Mouse (Mus musculus): ENCODE data around the gene Snn. TPM values are rescaled to one million over a fixed set of nuclear protein-coding genes. Genes with fewer than 3 reads are reported as not detected.
A peak's percentile ranks its signal among the peaks of the same experiment; 100 is the strongest.

Snn gene
- polyA plus RNA-seq, 1 experiment, result 28.0 TPM

- DNase-seq (ENCODE audit: low read depth), result no peak
These were observed 25.6 kb downstream of the Snn start for GRCm38 (mm10) chr16:11086299-11086698.

GRCm38 (mm10) chr16:11086856-11087588 lies 26.3 kb downstream of the Snn start:
- no peak for DNase-seq (ENCODE audit: low read depth)

- DNase-seq (ENCODE audit: low read depth), result no peak
These were observed 30.3 kb downstream of the Snn start for GRCm38 (mm10) chr16:11090836-11091570.

- no peak for DNase-seq (ENCODE audit: low read depth)
These were observed 31.3 kb downstream of the Snn start for GRCm38 (mm10) chr16:11092061-11092460.

GRCm38 (mm10) chr16:11092523-11092922 lies 31.8 kb downstream of the Snn start:
- DNase-seq (ENCODE audit: low read depth), result no peak

GRCm38 (mm10) chr16:11093717-11094386 lies 33.1 kb downstream of the Snn start:
- DNase-seq (ENCODE audit: low read depth), result no peak

- peak; percentile 60 for DNase-seq (ENCODE audit: low read depth)
These were observed 36.6 kb downstream of the Snn start for GRCm38 (mm10) chr16:11097301-11097700.

GRCm38 (mm10) chr16:11104905-11105304 lies 44.2 kb downstream of the Snn start:
- no peak for DNase-seq (ENCODE audit: low read depth)

GRCm38 (mm10) chr16:11109198-11109740 lies 48.5 kb downstream of the Snn start:
- no peak for DNase-seq (ENCODE audit: low read depth)

GRCm38 (mm10) chr16:11122625-11123024 lies 61.9 kb downstream of the Snn start:
- DNase-seq (ENCODE audit: low read depth), result no peak

GRCm38 (mm10) chr16:11124110-11124509 lies 63.4 kb downstream of the Snn start:
- DNase-seq (ENCODE audit: low read depth), result no peak

Other genes with a start within 250 kb of the Snn start
- gene Gm11172, start 248.0 kb upstream of the Snn start, polyA plus RNA-seq (2012; rRNA removed), result not detected in 2 replicates
- gene Rmi2, start 225.9 kb upstream of the Snn start, polyA plus RNA-seq (2012; rRNA removed), result 0.08 and 0.14 TPM in 2 replicates
- 276 and 297 TPM in 2 replicates for gene Litaf, start 5.2 kb downstream of the Snn start, polyA plus RNA-seq (2012; rRNA removed)
- gene Txndc11, start 73.7 kb downstream of the Snn start, polyA plus RNA-seq (2012; rRNA removed), result 36.4 and 39.1 TPM in 2 replicates
- 69.8 and 76.3 TPM in 2 replicates for gene Zc3h7a, start 115.4 kb downstream of the Snn start, polyA plus RNA-seq (2012; rRNA removed)
- gene Rsl1d1, start 142.4 kb downstream of the Snn start, polyA plus RNA-seq (2012; rRNA removed), result 8.5 and 8.9 TPM in 2 replicates
- gene Gspt1, start 193.4 kb downstream of the Snn start, polyA plus RNA-seq (2012; rRNA removed), result 13.6 and 22.8 TPM in 2 replicates

Data from gonadal fat pad, adult 2 months (tissue).